Mouse (Mus musculus) kidney, embryonic 16.5 days (tissue): Measurements from ENCODE around the gene Dbr1. TPM values are rescaled to one million over a fixed set of nuclear protein-coding genes. Genes with fewer than 3 reads are reported as not detected.
"Not testable (repeated sequence)": the region's sequence is repeated elsewhere in the genome, so short reads cannot be mapped to it uniquely, and the experiment has no call there.

Experiments used
- ATAC-seq: fragments of 200-750 bp; cut with Nextera tagmentation; 2 replicates; pipeline ENCODE4 v1.8.0; 2017; ENCODE audit warnings: moderate TSS enrichment; ENCODE audit not compliant: low FRiP score, low TSS enrichment
- H3K27ac ChIP-seq: fragments of 300-500 bp; sonication (generic); 2 replicates; pipeline ENCODE4 v1.5.1; 2014; ENCODE audit warnings: low read length
- H3K27me3 ChIP-seq: fragments of 300-500 bp; sonication (generic); 2 replicates; pipeline ENCODE4 v1.6.1; 2014; ENCODE audit warnings: low read length, control low read depth, mixed read lengths; ENCODE audit not compliant: insufficient read depth
- H3K36me3 ChIP-seq: fragments of 300-500 bp; sonication (generic); 2 replicates; pipeline ENCODE4 v1.6.1; 2014; ENCODE audit warnings: low read length, control low read depth, mixed read lengths; ENCODE audit not compliant: insufficient read depth
- H3K4me1 ChIP-seq: fragments of 300-500 bp; sonication (generic); 2 replicates; pipeline ENCODE4 v1.6.1; 2014; ENCODE audit warnings: low read length, control low read depth, mixed read lengths; ENCODE audit not compliant: insufficient read depth
- H3K4me2 ChIP-seq: fragments of 300-500 bp; sonication (generic); replicated peaks from 2 replicates; pipeline ENCODE4 v1.6.1; 2014; ENCODE audit warnings: low read depth, low read length
- H3K4me3 ChIP-seq: fragments of 300-500 bp; sonication (generic); 2 replicates; pipeline ENCODE4 v1.5.1; 2014; ENCODE audit warnings: mild to moderate bottlenecking, low read length
- H3K9ac ChIP-seq: fragments of 300-500 bp; sonication (generic); replicated peaks from 2 replicates; pipeline ENCODE4 v1.6.1; 2014; ENCODE audit warnings: low read length
- H3K9me3 ChIP-seq: fragments of 300-500 bp; sonication (generic); 2 replicates; pipeline ENCODE4 v1.6.1; 2016; ENCODE audit warnings: low read length, control low read depth
- WGBS: fragments of 180-500 bp; shearing (Covaris S2); extraction: QIAGEN DNeasy Blood & Tissue Kit; methylation state at CpG from one replicate; pipeline ENCODE4 v1.1.7; 2014; 5-methylcytosine and 5-hydroxymethylcytosine counted together
- polyA plus RNA-seq: library from polyadenylated mRNA; unstranded; fragments of >200 nt; fragmentation: Nextera tagmentation; extraction: Ambion mirVana; gene quantifications from 2 replicates; pipeline ENCODE4 v1.2.1, GENCODE M21; 2015

Gene Dbr1
- polyA plus RNA-seq, 1 experiment from 2014 or later: 33.9 TPM

DNA sequence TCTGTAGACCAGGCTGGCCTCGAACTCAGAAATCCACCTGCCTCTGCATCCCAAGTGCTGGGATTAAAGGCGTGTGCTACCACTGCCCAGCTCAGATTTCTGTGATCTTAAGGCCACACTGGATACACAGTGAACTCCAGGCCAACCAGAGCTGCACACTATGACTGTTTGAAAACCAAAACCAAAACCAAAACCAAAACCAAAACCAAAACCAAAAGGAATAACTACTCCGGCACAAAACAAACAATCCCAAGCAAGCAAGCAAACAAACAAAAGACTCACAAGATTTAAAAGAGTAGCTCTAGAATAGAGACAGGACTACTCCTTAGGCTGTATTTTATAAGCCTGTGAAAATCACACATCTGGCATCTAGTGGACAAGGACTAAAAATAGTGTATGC, 15.2 kb upstream of the Dbr1 start:
- Histone ChIP-seq H3K4me2 (no peak overlapping the region), H3K27ac (no peak overlapping the region), H3K9me3 (no peaks in the 10 kb centered on the region), H3K4me1 (no peaks in the 10 kb centered on the region), H3K4me3 (no peak overlapping the region), H3K36me3 (no peaks in the 10 kb centered on the region), H3K27me3 (no peaks in the 10 kb centered on the region), H3K9ac (no peak overlapping the region)
- no peak for ATAC-seq
- 94% methylated on average over 3 of the region's 3 CpGs for WGBS

GRCm38 (mm10) chr9:99563714-99564113, 11.9 kb upstream of the Dbr1 start:
- no peak overlapping the region for H3K4me3 ChIP-seq
- no peaks in the 10 kb centered on the region for H3K27me3 ChIP-seq
- H3K9me3 ChIP-seq: no peaks in the 10 kb centered on the region
- peaks cover 8% of the 10 kb centered on the region for H3K4me1 ChIP-seq
- no peak for ATAC-seq
- H3K27ac ChIP-seq: no peak overlapping the region
- 21% methylated on average over 11 of the region's 11 CpGs for WGBS
- no peak overlapping the region for H3K9ac ChIP-seq
- H3K36me3 ChIP-seq: no peaks in the 10 kb centered on the region
- no peak overlapping the region for H3K4me2 ChIP-seq

DNA sequence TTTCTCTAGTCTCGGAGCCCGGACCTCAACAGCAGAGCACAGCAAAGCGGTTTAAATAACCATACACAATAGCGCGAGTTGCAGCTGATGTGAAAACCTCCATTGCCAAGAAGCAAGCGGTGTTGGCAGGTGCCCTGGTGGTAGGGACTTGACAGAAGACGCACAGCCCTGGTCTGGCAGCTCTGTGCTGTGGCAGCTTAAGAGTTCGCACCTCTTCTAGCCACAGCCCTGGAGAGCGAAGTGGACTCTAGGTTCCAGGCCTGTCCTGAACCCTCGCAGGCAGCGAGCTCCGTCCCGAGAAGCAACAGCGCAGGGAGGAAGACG, 7.6 kb upstream of the Dbr1 start:
- under 1% methylated on average over 15 of the region's 15 CpGs for WGBS
- peak overlapping the region; percentile 96 for H3K4me3 ChIP-seq
- no peaks in the 10 kb centered on the region for H3K36me3 ChIP-seq
- no peaks in the 10 kb centered on the region for H3K9me3 ChIP-seq
- H3K27ac ChIP-seq: peak overlapping the region; percentile 97; the same call in 1 of the 2 replicates
- H3K4me2 ChIP-seq: peak overlapping the region; percentile 92
- H3K4me1 ChIP-seq: peaks cover 14% of the 10 kb centered on the region
- H3K27me3 ChIP-seq: no peaks in the 10 kb centered on the region
- no peak; the same call in 1 of the 2 replicates for ATAC-seq
- peak overlapping the region; percentile 90 for H3K9ac ChIP-seq

GRCm38 (mm10) chr9:99568347-99569070, 7.1 kb upstream of the Dbr1 start, which contains the start of gene Armc8:
Gene Armc8 (minus strand): TSS chr9:99568899.
- Histone ChIP-seq H3K4me2 (peak within 1 kb of the TSS; percentile 92), H3K9me3 (no peaks in the 10 kb centered on the region), H3K9ac (peak within 1 kb of the TSS; percentile 90), H3K4me1 (peaks cover 14% of the 10 kb centered on the region), H3K27ac (peak within 1 kb of the TSS; percentile 97), H3K27me3 (no peaks in the 10 kb centered on the region; the same call in 1 of the 2 replicates), H3K36me3 (no peaks in the 10 kb centered on the region), H3K4me3 (peak within 1 kb of the TSS; percentile 96)
- WGBS: under 1% methylated on average over 68 of the region's 70 CpGs
- ATAC-seq: peak; percentile 95

DNA sequence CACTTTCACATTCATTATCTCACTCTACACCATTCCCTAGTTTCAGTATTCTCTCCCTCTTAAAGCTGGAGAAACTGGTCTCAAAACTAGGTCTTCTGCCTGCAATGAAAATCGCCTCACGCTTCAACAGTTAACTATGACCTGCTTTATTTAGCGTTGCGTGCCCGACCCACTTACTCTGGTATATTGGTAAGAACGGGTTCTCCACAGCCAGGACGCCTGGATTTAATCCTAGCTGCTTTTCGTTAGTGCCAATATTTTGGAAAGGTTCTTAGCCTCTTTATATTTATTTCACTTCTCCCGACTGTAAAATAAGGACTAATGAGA, 6.6 kb upstream of the Dbr1 start:
- Histone ChIP-seq H3K4me1 (peaks cover 14% of the 10 kb centered on the region), H3K9me3 (no peaks in the 10 kb centered on the region), H3K27ac (peak overlapping the region; percentile 97), H3K4me3 (peak overlapping the region; percentile 96), H3K36me3 (no peaks in the 10 kb centered on the region), H3K27me3 (no peaks in the 10 kb centered on the region; the same call in 1 of the 2 replicates), H3K9ac (peak overlapping the region; percentile 90), H3K4me2 (peak overlapping the region; percentile 92)
- 2% methylated on average over 9 of the region's 9 CpGs for WGBS
- ATAC-seq: no peak; the same call in 1 of the 2 replicates

- Histone ChIP-seq H3K9me3 (no peaks in the 10 kb centered on the region), H3K9ac (no peak overlapping the region), H3K4me2 (no peak overlapping the region), H3K4me3 (no peak overlapping the region), H3K27me3 (no peaks in the 10 kb centered on the region), H3K36me3 (peaks cover 29% of the 10 kb centered on the region), H3K27ac (no peak overlapping the region), H3K4me1 (peaks cover 5% of the 10 kb centered on the region; the same call in 1 of the 2 replicates)
- 35% methylated on average over 2 of the region's 2 CpGs for WGBS
- ATAC-seq: no peak
These were observed 5.1 kb downstream of the Dbr1 start for GRCm38 (mm10) chr9:99580655-99581054.

- Histone ChIP-seq H3K27ac (no peak overlapping the region), H3K9me3 (no peaks in the 10 kb centered on the region), H3K4me3 (no peak overlapping the region), H3K9ac (no peak overlapping the region), H3K36me3 (peaks cover 12% of the 10 kb centered on the region), H3K4me2 (no peak overlapping the region), H3K27me3 (no peaks in the 10 kb centered on the region), H3K4me1 (no peaks in the 10 kb centered on the region)
- ATAC-seq: peak; percentile 42; the same call in 1 of the 2 replicates
- 31% methylated on average over 8 of the region's 8 CpGs for WGBS
These were observed 12.1 kb downstream of the Dbr1 start for GRCm38 (mm10) chr9:99587505-99588202.

DNA sequence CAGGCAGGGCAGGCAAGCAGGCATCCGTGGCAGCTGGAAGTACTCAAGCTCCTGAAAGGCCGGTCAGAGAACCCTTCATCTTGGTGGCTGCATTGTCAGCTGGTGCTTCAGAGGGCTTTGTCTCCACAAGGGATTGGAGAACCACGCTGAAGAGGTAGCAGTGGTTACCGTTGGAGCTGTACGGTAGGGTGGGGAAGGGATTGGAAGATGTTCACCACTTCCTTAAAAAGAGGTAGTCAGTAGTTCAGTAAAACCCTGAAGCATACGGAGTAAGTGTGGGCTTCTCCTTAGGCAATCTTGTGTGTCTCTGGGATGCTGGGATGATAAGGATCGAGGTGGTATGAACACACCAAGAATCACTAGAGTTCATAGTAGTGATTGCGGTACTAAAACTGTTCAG, 15.5 kb downstream of the Dbr1 start:
- Histone ChIP-seq H3K9ac (no peak overlapping the region), H3K9me3 (no peaks in the 10 kb centered on the region), H3K27me3 (no peaks in the 10 kb centered on the region), H3K27ac (no peak overlapping the region), H3K4me3 (no peak overlapping the region), H3K4me1 (no peaks in the 10 kb centered on the region), H3K36me3 (no peaks in the 10 kb centered on the region), H3K4me2 (no peak overlapping the region)
- WGBS: 72% methylated on average over 8 of the region's 8 CpGs
- ATAC-seq: no peak

GRCm38 (mm10) chr9:99599127-99599526, 23.5 kb downstream of the Dbr1 start:
- H3K4me2 ChIP-seq, H3K4me3 ChIP-seq, H3K4me1 ChIP-seq, H3K27me3 ChIP-seq, H3K9ac ChIP-seq, ATAC-seq, H3K36me3 ChIP-seq, H3K9me3 ChIP-seq, H3K27ac ChIP-seq: not testable (repeated sequence)
- 95% methylated on average over 6 of the region's 6 CpGs for WGBS

DNA sequence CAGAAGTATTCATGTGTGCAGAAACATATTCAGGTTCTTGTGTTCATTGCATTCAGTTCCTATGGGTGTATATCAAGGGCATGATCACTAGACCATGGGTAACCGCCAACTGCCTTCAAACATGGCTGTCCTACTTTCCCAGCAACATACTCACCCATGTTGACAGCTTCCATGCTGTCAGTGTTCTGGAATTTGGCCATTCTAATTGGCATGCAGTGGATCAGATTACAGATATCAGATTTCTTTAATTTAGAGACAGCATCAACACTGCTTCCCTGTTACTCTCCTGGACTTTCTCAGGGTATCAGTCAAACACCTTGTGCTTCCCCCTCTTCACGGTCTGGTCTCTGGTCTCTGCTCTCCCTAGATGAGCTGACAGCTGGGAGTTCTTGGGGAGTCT, 28.0 kb downstream of the Dbr1 start:
- Histone ChIP-seq H3K36me3 (no peaks in the 10 kb centered on the region), H3K4me2 (no peak overlapping the region), H3K9ac (no peak overlapping the region), H3K4me1 (no peaks in the 10 kb centered on the region), H3K27ac (no peak overlapping the region), H3K27me3 (no peaks in the 10 kb centered on the region), H3K9me3 (no peaks in the 10 kb centered on the region), H3K4me3 (no peak overlapping the region)
- no peak for ATAC-seq
- 47% methylated on average over 2 of the region's 2 CpGs for WGBS
